Mouse (Mus musculus) ES-Bruce4 (cell line): ENCODE data around the gene Uqcc1. TPM values are rescaled to one million over a fixed set of nuclear protein-coding genes. Genes with fewer than 3 reads are reported as not detected.
A peak's percentile ranks its signal among the peaks of the same experiment; 100 is the strongest.

Experiments
- H3K27ac ChIP-seq: 2 replicates; pipeline ENCODE4 v1.5.1; 2012; ENCODE audit warnings: low read length, inconsistent platforms; ENCODE audit not compliant: insufficient read depth
- H3K27me3 ChIP-seq: 2 replicates; pipeline ENCODE4 v1.6.1; 2012; ENCODE audit warnings: mild to moderate bottlenecking, low read length, inconsistent platforms; ENCODE audit not compliant: control insufficient read depth, poor library complexity, insufficient read depth, severe bottlenecking
- H3K36me3 ChIP-seq: 2 replicates; pipeline ENCODE4 v1.6.1; 2012; ENCODE audit warnings: inconsistent platforms, mild to moderate bottlenecking, low read length, moderate library complexity; ENCODE audit not compliant: control insufficient read depth, poor library complexity, insufficient read depth, severe bottlenecking
- H3K4me1 ChIP-seq: one replicate; pipeline ENCODE4 v1.8.1; 2011; ENCODE audit warnings: low read length; ENCODE audit not compliant: control insufficient read depth, insufficient read depth
- H3K4me3 ChIP-seq: 2 replicates; pipeline ENCODE4 v1.5.1; 2011; ENCODE audit warnings: low read depth, mild to moderate bottlenecking, low read length
- H3K9ac ChIP-seq: 2 replicates; pipeline ENCODE4 v1.6.1; 2012; ENCODE audit warnings: low read depth, mild to moderate bottlenecking, inconsistent platforms; ENCODE audit not compliant: poor library complexity, severe bottlenecking
- H3K9me3 ChIP-seq: replicated peaks from 2 replicates; pipeline ENCODE4 v1.6.1; 2012; ENCODE audit warnings: mild to moderate bottlenecking, low read length, inconsistent platforms; ENCODE audit not compliant: control insufficient read depth, poor library complexity, insufficient read depth, severe bottlenecking
- CTCF ChIP-seq: IDR thresholded peaks from one replicate; pipeline ENCODE4 v1.8.1; 2011; ENCODE audit warnings: low read depth, low read length
- EP300 ChIP-seq: IDR thresholded peaks from 2 replicates; pipeline ENCODE4 v1.6.1; 2011; ENCODE audit warnings: low read depth, low read length; ENCODE audit not compliant: insufficient read depth
- POLR2A ChIP-seq: IDR thresholded peaks from one replicate; pipeline ENCODE4 v1.8.1; 2011; ENCODE audit warnings: low read length; ENCODE audit not compliant: insufficient read depth
- polyA plus RNA-seq: library from polyadenylated mRNA; stranded (reverse); fragments of >200 nt; gene quantifications from 2 replicates; pipeline ENCODE4 v1.2.4, GENCODE M21; 2011; ENCODE audit warnings: low read depth; ENCODE audit not compliant: missing spikeins, insufficient read depth, insufficient read length

The Uqcc1 gene
- polyA plus RNA-seq, 1 experiment = 65.2 TPM

GRCm38 (mm10) chr2:155802761-155803160, 127.3 kb downstream of the Uqcc1 start:
- H3K27ac ChIP-seq = no peak overlapping the region
- H3K27me3 ChIP-seq = no peaks in the 10 kb centered on the region
- TF ChIP-seq CTCF (peak; percentile 66), EP300 (no peak), POLR2A (no peak)
- H3K9ac ChIP-seq = no peak overlapping the region
- H3K4me3 ChIP-seq = no peak overlapping the region
- H3K36me3 ChIP-seq = no peaks in the 10 kb centered on the region
- no peaks in the 10 kb centered on the region for H3K4me1 ChIP-seq
- no peaks in the 10 kb centered on the region for H3K9me3 ChIP-seq

- Histone ChIP-seq H3K9me3 (no peaks in the 10 kb centered on the region), H3K27ac (no peak overlapping the region), H3K4me1 (no peaks in the 10 kb centered on the region), H3K4me3 (no peak overlapping the region), H3K27me3 (no peaks in the 10 kb centered on the region), H3K36me3 (no peaks in the 10 kb centered on the region), H3K9ac (no peak overlapping the region)
- TF ChIP-seq EP300 (no peak), CTCF (no peak), POLR2A (no peak)
These were observed 131.5 kb downstream of the Uqcc1 start for GRCm38 (mm10) chr2:155798613-155799012.

Other genes with a start within 250 kb of the Uqcc1 start
- 80.0 and 81.2 TPM in 2 replicates for gene Trpc4ap, start 237.9 kb downstream of the Uqcc1 start, polyA plus RNA-seq
- 21.7 and 23.1 TPM in 2 replicates for gene Edem2, start 200.8 kb downstream of the Uqcc1 start, polyA plus RNA-seq
- not detected in 2 replicates for gene Gm17581, start 194.4 kb downstream of the Uqcc1 start, polyA plus RNA-seq
- gene Procr, start 179.2 kb downstream of the Uqcc1 start, polyA plus RNA-seq = 4.7 and 6.6 TPM in 2 replicates
- gene Mmp24, start 155.0 kb downstream of the Uqcc1 start, polyA plus RNA-seq = 0.18 and 0.26 TPM in 2 replicates
- gene BC029722, start 110.9 kb downstream of the Uqcc1 start, polyA plus RNA-seq = 10.1 and 11.2 TPM in 2 replicates
- 92.4 and 114 TPM in 2 replicates for gene Eif6, start 103.4 kb downstream of the Uqcc1 start, polyA plus RNA-seq
- gene Fam83c, start 95.5 kb downstream of the Uqcc1 start, polyA plus RNA-seq = 0.30 and 0.50 TPM in 2 replicates
- gene Gm15557, start 10.4 kb upstream of the Uqcc1 start, polyA plus RNA-seq = not detected in 2 replicates
- gene Gdf5, start 15.1 kb upstream of the Uqcc1 start, polyA plus RNA-seq = not detected in 2 replicates
- 24.9 and 26.0 TPM in 2 replicates for gene Cep250, start 26.1 kb upstream of the Uqcc1 start, polyA plus RNA-seq
- gene 6430550D23Rik, start 77.7 kb upstream of the Uqcc1 start, polyA plus RNA-seq = 2.4 and 2.9 TPM in 2 replicates
- 72.2 and 82.1 TPM in 2 replicates for gene Ergic3, start 77.7 kb upstream of the Uqcc1 start, polyA plus RNA-seq
- 0.87 TPM in 1 of 2 replicates, not detected in the other for gene Fer1l4, start 122.6 kb upstream of the Uqcc1 start, polyA plus RNA-seq
- 3.8 and 6.1 TPM in 2 replicates for gene Spag4, start 134.9 kb upstream of the Uqcc1 start, polyA plus RNA-seq
- 34.4 and 50.7 TPM in 2 replicates for gene Cpne1, start 181.7 kb upstream of the Uqcc1 start, polyA plus RNA-seq
- 64.5 and 78.1 TPM in 2 replicates for gene Rbm12, start 181.7 kb upstream of the Uqcc1 start, polyA plus RNA-seq
- gene Gm28036, start 196.8 kb upstream of the Uqcc1 start, polyA plus RNA-seq = 43.0 and 52.2 TPM in 2 replicates
- 83.8 and 109 TPM in 2 replicates for gene Romo1, start 213.7 kb upstream of the Uqcc1 start, polyA plus RNA-seq
- 35.8 and 41.7 TPM in 2 replicates for gene Nfs1, start 213.9 kb upstream of the Uqcc1 start, polyA plus RNA-seq
- 478 and 518 TPM in 2 replicates for gene Rbm39, start 249.9 kb upstream of the Uqcc1 start, polyA plus RNA-seq